Mouse (Mus musculus): ENCODE results near the gene B130006D01Rik. TPM values are rescaled to one million over a fixed set of nuclear protein-coding genes. Genes with fewer than 3 reads are reported as not detected.

Gene B130006D01Rik
- polyA plus RNA-seq, 1 experiment from 2014 or later = 2.3 TPM

GRCm38 (mm10) chr11:95700778-95701739 lies 22.3 kb upstream of the B130006D01Rik start:
- Histone ChIP-seq H3K9ac (no peak overlapping the region), H3K36me3 (replicated peaks) (no peaks in the 10 kb centered on the region), H3K27me3 (no peaks in the 10 kb centered on the region), H3K4me3 (replicated peaks) (no peak overlapping the region), H3K9me3 (no peaks in the 10 kb centered on the region), H3K4me2 (no peak overlapping the region), H3K4me1 (no peaks in the 10 kb centered on the region), H3K27ac (no peak overlapping the region)
- ATAC-seq (ENCODE audit: low FRiP score) = no peak
- WGBS = 93% methylated on average over 13 of the region's 13 CpGs

- no peak overlapping the region for H3K4me2 ChIP-seq
- H3K9me3 ChIP-seq = no peaks in the 10 kb centered on the region
- no peaks in the 10 kb centered on the region; the same call in 1 of the 2 replicates for H3K4me1 ChIP-seq
- WGBS = 93% methylated on average over 12 of the region's 12 CpGs
- no peak overlapping the region for H3K9ac ChIP-seq
- no peaks in the 10 kb centered on the region for H3K36me3 ChIP-seq (replicated peaks)
- H3K27ac ChIP-seq = no peak overlapping the region
- ATAC-seq (ENCODE audit: low FRiP score) = no peak
- no peak overlapping the region for H3K4me3 ChIP-seq (replicated peaks)
- no peaks in the 10 kb centered on the region for H3K27me3 ChIP-seq
Measured at GRCm38 (mm10) chr11:95704032-95704969, 19.1 kb upstream of the B130006D01Rik start.

DNA sequence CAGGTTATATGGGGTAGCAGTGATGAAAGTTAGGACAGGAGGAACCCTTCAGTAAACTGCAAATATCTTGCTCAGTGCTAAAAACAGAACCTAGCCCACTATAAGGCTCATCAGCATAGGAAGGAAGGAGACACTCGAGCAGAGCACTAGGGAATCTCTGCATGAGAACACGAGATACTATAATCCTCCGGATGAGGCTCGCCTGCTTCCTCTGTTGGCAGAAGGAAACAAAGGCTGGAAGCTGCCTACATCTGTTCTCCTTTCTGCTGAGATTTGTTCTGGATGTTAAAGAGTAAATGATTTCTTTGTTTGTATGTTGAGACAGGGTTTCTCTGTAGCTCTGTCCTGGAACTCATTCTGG lies 18.4 kb upstream of the B130006D01Rik start:
- H3K4me2 ChIP-seq = no peak overlapping the region
- H3K4me1 ChIP-seq = no peaks in the 10 kb centered on the region; the same call in 1 of the 2 replicates
- no peaks in the 10 kb centered on the region for H3K27me3 ChIP-seq
- WGBS = 79% methylated on average over 4 of the region's 4 CpGs
- no peak overlapping the region for H3K9ac ChIP-seq
- no peak for ATAC-seq (ENCODE audit: low FRiP score)
- H3K4me3 ChIP-seq (replicated peaks) = no peak overlapping the region
- no peak overlapping the region for H3K27ac ChIP-seq
- no peaks in the 10 kb centered on the region for H3K36me3 ChIP-seq (replicated peaks)
- no peaks in the 10 kb centered on the region for H3K9me3 ChIP-seq

- Histone ChIP-seq H3K9ac (no peak overlapping the region), H3K4me2 (no peak overlapping the region), H3K27ac (no peak overlapping the region), H3K27me3 (no peaks in the 10 kb centered on the region), H3K9me3 (no peaks in the 10 kb centered on the region), H3K4me3 (replicated peaks) (no peak overlapping the region), H3K36me3 (replicated peaks) (no peaks in the 10 kb centered on the region), H3K4me1 (peaks cover 11% of the 10 kb centered on the region)
- WGBS = 95% methylated on average over 6 of the region's 6 CpGs
- ATAC-seq (ENCODE audit: low FRiP score) = no peak
Measured at GRCm38 (mm10) chr11:95709534-95710040, 13.8 kb upstream of the B130006D01Rik start.

DNA sequence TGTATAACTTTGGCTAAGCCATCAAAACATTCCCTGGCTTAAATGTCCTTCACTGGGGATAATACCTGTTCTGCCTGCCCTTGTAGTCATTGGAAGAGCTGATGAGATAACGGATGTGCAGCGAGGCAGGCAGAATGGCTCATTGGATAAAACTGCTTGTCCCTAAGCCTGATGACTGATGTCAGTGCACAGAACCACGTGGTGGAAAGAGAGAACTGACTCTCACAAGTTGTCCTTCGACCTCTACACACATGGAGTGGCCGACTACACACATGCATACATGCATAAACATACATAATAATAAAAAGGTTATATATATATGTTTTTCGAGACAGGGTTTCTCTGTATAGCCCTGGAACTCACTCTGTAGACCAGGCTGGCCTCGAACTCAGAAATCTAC lies 12.9 kb upstream of the B130006D01Rik start:
- no peak for ATAC-seq (ENCODE audit: low FRiP score)

GRCm38 (mm10) chr11:95712085-95712562 lies 11.3 kb upstream of the B130006D01Rik start:
- 43% methylated on average over 12 of the region's 12 CpGs for WGBS
- Histone ChIP-seq H3K4me3 (replicated peaks) (peak overlapping the region; percentile 95), H3K9ac (peak overlapping the region; percentile 98), H3K4me1 (peaks cover 29% of the 10 kb centered on the region), H3K36me3 (replicated peaks) (no peaks in the 10 kb centered on the region), H3K4me2 (peak overlapping the region; percentile 95), H3K27me3 (no peaks in the 10 kb centered on the region), H3K27ac (peak overlapping the region; percentile 98), H3K9me3 (no peaks in the 10 kb centered on the region)
- peak; percentile 18 for ATAC-seq (ENCODE audit: low FRiP score)

More for the DNA sequence above, 12.9 kb upstream of the B130006D01Rik start:
- H3K4me1 ChIP-seq = peaks cover 20% of the 10 kb centered on the region
- H3K4me2 ChIP-seq = no peak overlapping the region
- H3K4me3 ChIP-seq (replicated peaks) = no peak overlapping the region
- no peak overlapping the region for H3K27ac ChIP-seq
- H3K9me3 ChIP-seq = no peaks in the 10 kb centered on the region
- WGBS = 83% methylated on average over 7 of the region's 7 CpGs
- H3K9ac ChIP-seq = no peak overlapping the region
- no peaks in the 10 kb centered on the region for H3K36me3 ChIP-seq (replicated peaks)
- no peaks in the 10 kb centered on the region for H3K27me3 ChIP-seq

DNA sequence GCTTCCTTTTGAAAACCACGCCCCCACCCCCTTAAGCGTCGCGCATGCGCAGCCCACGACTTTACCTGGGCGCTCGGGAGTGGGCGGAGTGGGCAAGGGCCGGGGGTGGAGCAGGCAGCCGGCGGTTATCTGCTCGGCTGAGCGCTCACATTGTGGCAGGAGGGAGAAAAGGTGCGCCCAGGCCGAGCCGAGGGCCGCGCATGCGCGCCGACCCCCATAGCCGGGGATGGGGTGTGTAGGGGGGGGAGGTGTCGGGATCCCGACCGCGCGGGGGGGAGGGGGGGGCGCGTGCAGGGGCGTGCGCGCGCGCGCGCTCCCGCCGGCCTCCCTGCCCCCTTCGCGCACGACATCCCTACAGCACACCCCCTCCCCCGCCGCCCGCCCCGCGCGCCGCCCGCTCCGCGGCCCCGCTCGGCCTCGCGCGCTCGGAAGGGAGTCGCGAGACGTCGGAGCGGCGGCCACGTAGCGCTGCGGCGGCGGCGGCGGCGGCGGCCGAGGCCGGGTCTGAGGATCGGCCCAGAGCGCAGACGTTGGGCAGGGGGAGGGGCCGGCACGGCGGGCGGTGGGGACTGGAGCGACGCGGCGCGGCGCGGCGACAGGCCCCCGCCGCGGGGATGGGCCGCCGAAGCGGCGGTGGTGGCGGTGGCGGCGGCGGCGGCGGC lies 10.7 kb upstream of the B130006D01Rik start, which contains the start of gene Zfp652:
Zfp652 (plus strand) TSS at position 111 of the 662 bp plus-strand sequence.
- peaks cover 29% of the 10 kb centered on the region for H3K4me1 ChIP-seq
- no peaks in the 10 kb centered on the region for H3K27me3 ChIP-seq
- H3K9ac ChIP-seq = peak within 1 kb of the TSS; percentile 98
- peak within 1 kb of the TSS; percentile 98 for H3K27ac ChIP-seq
- no peaks in the 10 kb centered on the region for H3K9me3 ChIP-seq
- H3K4me3 ChIP-seq (replicated peaks) = peak within 1 kb of the TSS; percentile 95
- WGBS = 0% methylated on average over 23 of the region's 103 CpGs
- ATAC-seq (ENCODE audit: low FRiP score) = peak; percentile 94
- no peaks in the 10 kb centered on the region for H3K36me3 ChIP-seq (replicated peaks)
- peak within 1 kb of the TSS; percentile 95 for H3K4me2 ChIP-seq

GRCm38 (mm10) chr11:95713225-95713810 lies 10.1 kb upstream of the B130006D01Rik start:
- H3K36me3 ChIP-seq (replicated peaks) = no peaks in the 10 kb centered on the region
- ATAC-seq (ENCODE audit: low FRiP score) = peak; percentile 80
- peak overlapping the region; percentile 98 for H3K27ac ChIP-seq
- H3K4me3 ChIP-seq (replicated peaks) = peak overlapping the region; percentile 95
- no peaks in the 10 kb centered on the region for H3K9me3 ChIP-seq
- no peaks in the 10 kb centered on the region for H3K27me3 ChIP-seq
- under 1% methylated on average over 32 of the region's 49 CpGs for WGBS
- peak overlapping the region; percentile 95 for H3K4me2 ChIP-seq
- H3K4me1 ChIP-seq = peaks cover 29% of the 10 kb centered on the region
- peak overlapping the region; percentile 98 for H3K9ac ChIP-seq

DNA sequence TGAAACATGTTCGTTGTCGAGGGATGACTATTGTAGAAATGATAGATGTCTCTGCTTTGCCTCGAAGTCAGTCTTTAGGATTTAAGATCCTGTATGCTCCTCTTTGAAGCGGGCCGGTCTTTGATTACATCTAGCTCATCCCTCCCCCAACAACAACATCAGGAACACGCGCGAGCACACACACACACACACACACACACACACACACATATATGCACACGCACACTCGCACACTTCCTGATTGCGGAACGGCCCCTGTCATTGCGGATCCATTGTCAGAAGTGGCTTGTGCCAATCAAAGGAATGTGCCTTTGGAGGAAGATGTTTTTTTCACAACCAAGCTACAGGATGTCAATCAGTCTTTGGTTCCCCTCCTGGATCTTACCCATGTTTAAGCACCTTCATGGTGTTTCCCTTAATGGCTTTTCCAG lies 9.6 kb upstream of the B130006D01Rik start:
- Histone ChIP-seq H3K27ac (peak overlapping the region; percentile 98), H3K27me3 (no peaks in the 10 kb centered on the region), H3K4me2 (peak overlapping the region; percentile 95), H3K4me3 (replicated peaks) (peak overlapping the region; percentile 95), H3K36me3 (replicated peaks) (no peaks in the 10 kb centered on the region), H3K9me3 (no peaks in the 10 kb centered on the region), H3K9ac (peak overlapping the region; percentile 98), H3K4me1 (peaks cover 29% of the 10 kb centered on the region)
- WGBS = 1% methylated on average over 13 of the region's 13 CpGs
- ATAC-seq (ENCODE audit: low FRiP score) = no peak

- H3K4me3 ChIP-seq (replicated peaks) = peak overlapping the region; percentile 95
- no peaks in the 10 kb centered on the region for H3K9me3 ChIP-seq
- no peaks in the 10 kb centered on the region for H3K36me3 ChIP-seq (replicated peaks)
- peaks cover 29% of the 10 kb centered on the region for H3K4me1 ChIP-seq
- H3K27ac ChIP-seq = no peak overlapping the region
- whole genome bisulfite sequencing = 51% methylated on average over 7 of the region's 7 CpGs
- no peaks in the 10 kb centered on the region for H3K27me3 ChIP-seq
- peak overlapping the region; percentile 98 for H3K9ac ChIP-seq
- no peak for ATAC-seq (ENCODE audit: low FRiP score)
- peak overlapping the region; percentile 95 for H3K4me2 ChIP-seq
Measured at GRCm38 (mm10) chr11:95714411-95714810, 9.0 kb upstream of the B130006D01Rik start.

- H3K9ac ChIP-seq = no peak overlapping the region
- H3K36me3 ChIP-seq (replicated peaks) = no peaks in the 10 kb centered on the region
- no peaks in the 10 kb centered on the region for H3K27me3 ChIP-seq
- no peak for ATAC-seq (ENCODE audit: low FRiP score)
- no peak overlapping the region for H3K4me2 ChIP-seq
- H3K4me3 ChIP-seq (replicated peaks) = no peak overlapping the region
- no peaks in the 10 kb centered on the region for H3K9me3 ChIP-seq
- peaks cover 29% of the 10 kb centered on the region for H3K4me1 ChIP-seq
- 69% methylated on average over 8 of the region's 8 CpGs for WGBS
- H3K27ac ChIP-seq = no peak overlapping the region
Measured at GRCm38 (mm10) chr11:95716136-95716535, 7.3 kb upstream of the B130006D01Rik start.

Measured in forebrain, embryonic 12.5 days (tissue).